Mouse (Mus musculus): ENCODE measurements at regions not wholly inside any gene's neighbourhood (a gene's known extent, or its start where the extent isn't known, plus 50 kb on each side); places are given as distances from the start of the nearest gene placed in this dataset.
A peak's percentile ranks its signal among the peaks of the same experiment; 100 is the strongest.

- ATAC-seq: no peak
- no peaks in the 10 kb centered on the region for H3K27me3 ChIP-seq (replicated peaks; ENCODE audit: control insufficient read depth, insufficient read depth, low read length)
- no peak overlapping the region for H3K4me3 ChIP-seq (ENCODE audit: low read depth, low read length)
- H3K4me1 ChIP-seq (ENCODE audit: control insufficient read depth, insufficient read depth, low read length): no peaks in the 10 kb centered on the region
- H3K36me3 ChIP-seq (ENCODE audit: control insufficient read depth, insufficient read depth, low read length): no peaks in the 10 kb centered on the region
- no peaks in the 10 kb centered on the region for H3K9me3 ChIP-seq (replicated peaks; ENCODE audit: control insufficient read depth, low read length)
- WGBS: 72% methylated on average over 5 of the region's 5 CpGs
- no peak for DNase-seq (ENCODE audit: low spot score)
- no peak overlapping the region for H3K27ac ChIP-seq (ENCODE audit: low read depth, low read length)
- H3K4me2 ChIP-seq (ENCODE audit: low read length): no peak overlapping the region
- no peak overlapping the region for H3K9ac ChIP-seq (ENCODE audit: low read length)
Measured at GRCm38 (mm10) chr2:171718855-171719254, 324.4 kb downstream of the Cbln4 start.

DNA sequence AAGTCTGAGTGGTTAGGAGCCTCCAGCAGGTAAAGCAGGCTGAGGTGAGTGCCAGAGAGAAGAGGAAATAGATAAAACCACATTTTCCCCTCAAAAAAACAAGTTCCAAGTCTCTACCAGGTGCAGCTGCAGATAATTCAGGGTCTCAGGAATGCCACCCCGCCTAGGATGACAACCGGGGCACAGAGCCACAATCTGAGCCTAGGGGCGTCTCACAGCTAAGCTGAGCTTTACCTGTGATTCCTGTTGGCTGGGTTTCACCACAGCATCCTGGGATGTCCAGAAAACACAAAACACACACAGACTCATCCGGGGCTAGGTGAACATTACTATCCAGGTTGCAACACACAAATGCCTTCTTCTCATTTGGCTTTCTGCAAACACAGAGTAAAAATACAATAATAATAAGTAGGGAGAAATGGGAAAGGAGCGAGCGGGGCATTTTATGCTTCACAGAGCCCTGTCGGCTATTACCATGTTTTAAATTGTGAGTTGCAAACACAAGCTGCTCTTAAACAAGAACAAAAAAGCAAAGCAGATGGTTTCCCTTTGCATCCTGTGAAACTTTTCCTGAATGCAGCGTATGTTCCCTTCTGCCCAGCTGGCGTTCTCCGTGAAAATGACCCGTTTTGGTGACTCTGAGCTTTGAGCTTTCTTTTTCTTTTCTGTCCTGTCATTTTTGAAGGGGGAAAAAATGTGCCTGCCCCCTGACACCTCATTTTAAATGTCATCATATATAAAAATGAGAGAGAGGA is 330.3 kb downstream of the Cbln4 start:
- Histone ChIP-seq H3K9me3 (replicated peaks; ENCODE audit: control insufficient read depth, low read length) (no peaks in the 10 kb centered on the region), H3K9ac (ENCODE audit: low read length) (no peak overlapping the region), H3K4me2 (ENCODE audit: low read length) (no peak overlapping the region), H3K4me3 (ENCODE audit: low read depth, low read length) (no peak overlapping the region), H3K4me1 (ENCODE audit: control insufficient read depth, insufficient read depth, low read length) (peaks cover 4% of the 10 kb centered on the region; the same call in 1 of the 2 replicates), H3K27me3 (replicated peaks; ENCODE audit: control insufficient read depth, insufficient read depth, low read length) (no peaks in the 10 kb centered on the region), H3K36me3 (ENCODE audit: control insufficient read depth, insufficient read depth, low read length) (no peaks in the 10 kb centered on the region), H3K27ac (ENCODE audit: low read depth, low read length) (no peak overlapping the region)
- ATAC-seq (peak; percentile 67), DNase-seq (ENCODE audit: low spot score) (peak; percentile 90)
- WGBS: 45% methylated on average over 11 of the region's 11 CpGs

DNA sequence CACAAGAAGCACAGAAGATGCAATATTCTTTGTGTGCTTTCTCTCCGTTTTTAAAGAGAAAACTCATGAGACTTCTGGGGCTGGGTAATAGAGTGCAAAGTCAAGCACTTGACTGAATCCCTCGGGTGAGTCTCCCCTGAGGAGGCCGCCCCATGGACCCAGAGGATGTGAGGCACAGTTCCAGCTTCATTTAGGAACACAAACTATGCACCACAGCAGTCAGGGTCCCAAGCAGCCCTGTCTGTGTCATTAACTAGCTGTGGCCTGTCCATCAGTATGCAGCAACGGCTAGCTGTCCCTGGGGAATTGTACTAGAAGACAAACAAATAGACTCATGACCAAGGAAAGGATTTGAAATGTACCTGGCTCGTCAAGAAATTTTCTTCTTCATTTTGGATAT is 349.7 kb downstream of the Cbln4 start:
- no peak overlapping the region for H3K9ac ChIP-seq (ENCODE audit: low read length)
- no peaks in the 10 kb centered on the region for H3K36me3 ChIP-seq (ENCODE audit: control insufficient read depth, insufficient read depth, low read length)
- no peak overlapping the region for H3K4me3 ChIP-seq (ENCODE audit: low read depth, low read length)
- DNase-seq (ENCODE audit: low spot score): no peak
- no peak overlapping the region for H3K4me2 ChIP-seq (ENCODE audit: low read length)
- ATAC-seq: no peak
- 83% methylated on average over 5 of the region's 5 CpGs for WGBS
- H3K4me1 ChIP-seq (ENCODE audit: control insufficient read depth, insufficient read depth, low read length): no peaks in the 10 kb centered on the region
- no peaks in the 10 kb centered on the region for H3K27me3 ChIP-seq (replicated peaks; ENCODE audit: control insufficient read depth, insufficient read depth, low read length)
- H3K27ac ChIP-seq (ENCODE audit: low read depth, low read length): no peak overlapping the region
- H3K9me3 ChIP-seq (replicated peaks; ENCODE audit: control insufficient read depth, low read length): no peaks in the 10 kb centered on the region

DNA sequence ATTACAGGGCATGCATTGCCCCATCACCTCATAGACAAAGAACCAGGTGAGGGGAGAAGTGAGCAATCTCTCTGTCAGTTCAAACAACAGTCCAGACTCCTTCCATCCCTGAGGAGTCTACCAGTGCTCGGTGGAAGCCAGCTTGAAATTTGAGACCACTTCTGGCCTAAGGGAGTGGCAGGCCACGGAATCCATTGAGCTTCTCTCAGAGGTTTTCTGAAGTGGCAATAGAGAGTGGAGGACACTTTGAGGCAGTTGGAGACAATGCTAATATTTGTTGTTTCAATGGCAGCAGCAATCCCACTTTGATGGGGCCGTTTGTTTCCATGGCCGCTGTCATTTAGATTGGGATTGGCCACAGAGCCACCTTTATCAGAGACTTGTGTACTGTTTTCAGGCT is 352.5 kb downstream of the Cbln4 start:
- Histone ChIP-seq H3K4me3 (ENCODE audit: low read depth, low read length) (no peak overlapping the region), H3K4me1 (ENCODE audit: control insufficient read depth, insufficient read depth, low read length) (no peaks in the 10 kb centered on the region), H3K9ac (ENCODE audit: low read length) (no peak overlapping the region), H3K36me3 (ENCODE audit: control insufficient read depth, insufficient read depth, low read length) (no peaks in the 10 kb centered on the region), H3K27me3 (replicated peaks; ENCODE audit: control insufficient read depth, insufficient read depth, low read length) (no peaks in the 10 kb centered on the region), H3K9me3 (replicated peaks; ENCODE audit: control insufficient read depth, low read length) (no peaks in the 10 kb centered on the region), H3K27ac (ENCODE audit: low read depth, low read length) (no peak overlapping the region), H3K4me2 (ENCODE audit: low read length) (no peak overlapping the region)
- DNase-seq (ENCODE audit: low spot score) (no peak), ATAC-seq (no peak)
- 47% methylated on average over 4 of the region's 4 CpGs for WGBS

DNA sequence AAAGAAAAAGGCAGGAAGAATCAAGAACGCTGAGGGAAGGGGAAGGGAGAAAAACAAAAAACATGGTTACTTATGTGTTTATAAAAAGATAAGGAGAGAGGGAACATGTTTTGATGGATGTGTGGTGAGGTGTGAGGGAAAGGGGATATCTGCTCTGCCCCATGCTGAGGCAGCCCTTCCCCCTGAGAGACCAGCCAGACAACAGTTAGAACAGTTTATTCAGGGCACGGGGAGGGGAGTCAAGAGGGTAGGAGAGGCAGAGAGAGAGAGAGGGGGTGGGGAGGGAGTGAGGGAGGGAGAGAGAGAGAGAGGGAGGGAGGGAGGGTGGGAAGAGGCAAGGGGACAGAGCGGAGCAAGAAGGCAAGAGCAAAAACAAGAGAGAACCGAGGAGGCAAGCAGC is 354.2 kb downstream of the Cbln4 start:
- 41% methylated on average over 4 of the region's 4 CpGs for WGBS
- DNase-seq (ENCODE audit: low spot score) (no peak), ATAC-seq (no peak)
- H3K27ac ChIP-seq (ENCODE audit: low read depth, low read length): no peak overlapping the region
- H3K27me3 ChIP-seq (replicated peaks; ENCODE audit: control insufficient read depth, insufficient read depth, low read length): no peaks in the 10 kb centered on the region
- H3K9me3 ChIP-seq (replicated peaks; ENCODE audit: control insufficient read depth, low read length): no peaks in the 10 kb centered on the region
- no peak overlapping the region for H3K9ac ChIP-seq (ENCODE audit: low read length)
- no peaks in the 10 kb centered on the region for H3K36me3 ChIP-seq (ENCODE audit: control insufficient read depth, insufficient read depth, low read length)
- no peak overlapping the region for H3K4me2 ChIP-seq (ENCODE audit: low read length)
- H3K4me3 ChIP-seq (ENCODE audit: low read depth, low read length): no peak overlapping the region
- no peaks in the 10 kb centered on the region for H3K4me1 ChIP-seq (ENCODE audit: control insufficient read depth, insufficient read depth, low read length)

DNA sequence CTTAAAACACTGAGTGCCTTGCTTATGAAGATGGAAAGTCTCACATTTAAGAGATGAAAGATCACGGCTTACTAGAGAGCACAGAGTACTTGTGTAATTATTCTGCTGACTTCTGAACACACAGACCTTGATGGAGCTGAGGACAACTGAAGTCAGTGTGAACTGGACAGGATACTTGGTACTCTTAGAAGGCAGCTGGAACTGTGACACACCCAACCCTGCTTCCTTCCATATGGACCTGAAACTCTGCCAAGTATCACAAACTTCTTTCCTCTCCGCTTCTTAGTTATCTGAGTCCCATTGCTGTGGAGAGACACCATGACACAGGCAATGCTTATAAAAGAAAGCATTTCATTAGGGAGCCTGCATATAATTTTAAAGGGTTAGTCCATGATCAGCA is 365.3 kb downstream of the Cbln4 start:
- WGBS: 79% methylated on average over 2 of the region's 2 CpGs
- Histone ChIP-seq H3K27ac (ENCODE audit: low read depth, low read length) (no peak overlapping the region), H3K4me3 (ENCODE audit: low read depth, low read length) (no peak overlapping the region), H3K4me1 (ENCODE audit: control insufficient read depth, insufficient read depth, low read length) (no peaks in the 10 kb centered on the region), H3K36me3 (ENCODE audit: control insufficient read depth, insufficient read depth, low read length) (no peaks in the 10 kb centered on the region), H3K27me3 (replicated peaks; ENCODE audit: control insufficient read depth, insufficient read depth, low read length) (no peaks in the 10 kb centered on the region), H3K9me3 (replicated peaks; ENCODE audit: control insufficient read depth, low read length) (peaks cover 4% of the 10 kb centered on the region; the same call in 1 of the 2 replicates), H3K4me2 (ENCODE audit: low read length) (no peak overlapping the region), H3K9ac (ENCODE audit: low read length) (no peak overlapping the region)
- DNase-seq (ENCODE audit: low spot score) (no peak), ATAC-seq (no peak)

- Histone ChIP-seq H3K36me3 (ENCODE audit: control insufficient read depth, insufficient read depth, low read length) (no peaks in the 10 kb centered on the region), H3K4me3 (ENCODE audit: low read depth, low read length) (no peak overlapping the region), H3K9me3 (replicated peaks; ENCODE audit: control insufficient read depth, low read length) (peaks cover 4% of the 10 kb centered on the region; the same call in 1 of the 2 replicates), H3K27ac (ENCODE audit: low read depth, low read length) (no peak overlapping the region), H3K4me2 (ENCODE audit: low read length) (no peak overlapping the region), H3K27me3 (replicated peaks; ENCODE audit: control insufficient read depth, insufficient read depth, low read length) (no peaks in the 10 kb centered on the region), H3K4me1 (ENCODE audit: control insufficient read depth, insufficient read depth, low read length) (no peaks in the 10 kb centered on the region), H3K9ac (ENCODE audit: low read length) (no peak overlapping the region)
- ATAC-seq: no peak
- DNase-seq (ENCODE audit: low spot score): no peak
- 90% methylated on average over 7 of the region's 7 CpGs for WGBS
Measured at GRCm38 (mm10) chr2:171677128-171677527, 366.1 kb downstream of the Cbln4 start.

DNA sequence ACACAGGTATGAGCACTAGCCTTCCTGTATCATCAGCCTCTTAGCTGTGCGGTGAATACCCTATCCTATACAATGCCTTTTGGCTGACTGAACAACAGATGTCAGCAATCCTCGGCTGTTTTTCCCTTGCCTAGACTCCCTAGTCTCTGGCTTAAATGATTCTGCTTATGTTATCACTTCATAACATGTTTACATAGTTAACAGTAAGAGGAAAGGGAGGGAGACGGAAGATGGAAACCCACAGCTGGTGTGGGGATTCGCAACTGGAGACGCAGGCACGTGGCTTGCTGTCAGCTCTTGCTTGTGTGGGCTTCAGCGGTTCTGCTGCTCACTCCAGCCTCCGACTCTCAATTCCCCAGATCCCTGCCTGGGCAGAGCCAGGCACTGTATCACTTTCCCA is 367.2 kb downstream of the Cbln4 start:
- ATAC-seq (no peak), DNase-seq (ENCODE audit: low spot score) (peak; percentile 40)
- Histone ChIP-seq H3K4me2 (ENCODE audit: low read length) (no peak overlapping the region), H3K9me3 (replicated peaks; ENCODE audit: control insufficient read depth, low read length) (peaks cover 4% of the 10 kb centered on the region; the same call in 1 of the 2 replicates), H3K9ac (ENCODE audit: low read length) (no peak overlapping the region), H3K4me3 (ENCODE audit: low read depth, low read length) (no peak overlapping the region), H3K4me1 (ENCODE audit: control insufficient read depth, insufficient read depth, low read length) (no peaks in the 10 kb centered on the region), H3K36me3 (ENCODE audit: control insufficient read depth, insufficient read depth, low read length) (no peaks in the 10 kb centered on the region), H3K27ac (ENCODE audit: low read depth, low read length) (no peak overlapping the region), H3K27me3 (replicated peaks; ENCODE audit: control insufficient read depth, insufficient read depth, low read length) (no peaks in the 10 kb centered on the region)
- 73% methylated on average over 8 of the region's 8 CpGs for WGBS

DNA sequence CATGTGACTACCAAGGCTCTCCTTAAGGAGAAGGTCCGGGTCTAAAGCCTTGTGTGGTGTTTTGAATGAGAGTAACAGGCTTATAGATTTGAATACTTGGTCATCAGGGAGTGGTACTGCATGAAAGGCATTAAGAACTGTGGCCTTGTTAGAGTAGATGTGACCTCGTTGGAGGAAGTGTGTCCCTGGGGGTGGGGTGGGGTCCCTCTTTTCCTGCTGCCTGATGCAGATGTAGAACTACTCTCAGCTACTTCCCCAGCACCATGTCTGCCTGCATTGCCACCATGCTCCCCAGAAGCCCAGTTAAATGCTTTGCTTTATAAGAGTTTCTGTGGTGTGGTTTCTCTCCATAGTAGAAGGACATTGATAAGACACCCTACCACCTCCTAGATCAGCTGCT is 367.9 kb downstream of the Cbln4 start:
- Histone ChIP-seq H3K27ac (ENCODE audit: low read depth, low read length) (no peak overlapping the region), H3K36me3 (ENCODE audit: control insufficient read depth, insufficient read depth, low read length) (no peaks in the 10 kb centered on the region), H3K4me2 (ENCODE audit: low read length) (no peak overlapping the region), H3K4me3 (ENCODE audit: low read depth, low read length) (no peak overlapping the region), H3K27me3 (replicated peaks; ENCODE audit: control insufficient read depth, insufficient read depth, low read length) (no peaks in the 10 kb centered on the region), H3K4me1 (ENCODE audit: control insufficient read depth, insufficient read depth, low read length) (no peaks in the 10 kb centered on the region), H3K9ac (ENCODE audit: low read length) (no peak overlapping the region), H3K9me3 (replicated peaks; ENCODE audit: control insufficient read depth, low read length) (peaks cover 4% of the 10 kb centered on the region; the same call in 1 of the 2 replicates)
- 75% methylated on average over 2 of the region's 2 CpGs for WGBS
- DNase-seq (ENCODE audit: low spot score): no peak
- ATAC-seq: no peak

Data from forebrain, embryonic 14.5 days (tissue).